Mouse (Mus musculus): ENCODE data around the gene A230050P20Rik. TPM values are rescaled to one million over a fixed set of nuclear protein-coding genes. Genes with fewer than 3 reads are reported as not detected.

The A230050P20Rik gene
- total RNA-seq, 2 experiments from 2014 or later: 84.3 to 88.2 TPM

DNA sequence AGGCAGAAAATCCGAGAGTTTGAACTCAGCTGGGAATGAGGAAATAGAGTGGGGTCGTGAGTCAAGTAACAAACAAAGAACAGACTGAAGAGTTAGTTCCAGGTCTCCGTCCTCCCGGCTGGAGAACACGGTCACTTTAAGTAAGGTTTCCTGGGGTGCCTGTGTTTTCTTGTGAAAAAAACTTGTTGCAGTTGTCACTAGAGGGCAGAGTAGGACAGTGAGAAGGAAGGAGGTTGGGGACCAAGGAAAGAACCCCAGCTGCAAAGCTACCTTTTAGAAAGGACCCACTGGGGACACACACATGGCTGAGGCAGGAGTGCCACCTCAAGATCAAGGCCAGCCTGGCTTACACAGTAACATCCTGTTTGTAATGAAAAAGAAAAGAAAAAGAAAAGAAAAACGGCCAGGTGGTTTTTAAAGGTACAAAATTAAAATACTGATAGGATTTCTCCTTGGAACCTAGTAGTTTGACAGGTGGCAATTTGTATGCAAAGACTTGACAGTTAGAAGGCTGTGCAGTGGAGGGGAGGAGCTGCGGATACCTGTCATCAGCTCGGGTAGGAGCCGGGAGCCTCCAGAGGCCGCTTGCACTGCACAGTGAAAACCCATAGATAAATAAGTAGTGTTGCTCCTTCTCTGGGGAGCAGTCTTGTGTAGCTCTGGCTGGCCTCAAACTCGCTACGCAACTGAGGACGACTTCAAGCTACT lies 33.2 kb downstream of the A230050P20Rik start:
- no peak overlapping the region for H3K27ac ChIP-seq
- H3K4me3 ChIP-seq: no peak overlapping the region
- TF ChIP-seq CTCF (IDR thresholded peaks at IDR 0.05): peak; percentile 74
- intact Hi-C loops (cut with DNase I): loop anchor here (2.0 kb wide), 2 partner anchors 101 to 235 kb away; partner anchors contain the start of gene Mrpl4
- no peak for DNase-seq (ENCODE audit: extremely low spot score in 1 of 2, low spot score in 2 of 2)

DNA sequence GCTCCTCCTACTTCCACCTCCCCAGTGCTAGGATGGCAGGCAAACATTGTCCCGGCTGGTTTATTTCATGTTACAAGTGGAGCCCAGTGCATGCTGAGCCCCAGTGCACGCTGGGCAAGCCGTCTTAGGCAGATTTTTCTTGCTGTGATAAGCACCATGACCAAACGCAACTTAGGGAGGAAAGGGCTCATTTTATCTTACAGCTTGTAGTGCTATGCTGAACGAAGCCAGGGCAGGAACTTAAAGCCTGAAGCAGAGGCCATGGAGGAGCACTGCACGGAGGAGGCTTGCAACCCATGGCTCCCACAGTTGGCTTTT lies 33.7 kb downstream of the A230050P20Rik start:
- Histone ChIP-seq H3K27ac (no peak overlapping the region), H3K4me3 (no peak overlapping the region)

DNA sequence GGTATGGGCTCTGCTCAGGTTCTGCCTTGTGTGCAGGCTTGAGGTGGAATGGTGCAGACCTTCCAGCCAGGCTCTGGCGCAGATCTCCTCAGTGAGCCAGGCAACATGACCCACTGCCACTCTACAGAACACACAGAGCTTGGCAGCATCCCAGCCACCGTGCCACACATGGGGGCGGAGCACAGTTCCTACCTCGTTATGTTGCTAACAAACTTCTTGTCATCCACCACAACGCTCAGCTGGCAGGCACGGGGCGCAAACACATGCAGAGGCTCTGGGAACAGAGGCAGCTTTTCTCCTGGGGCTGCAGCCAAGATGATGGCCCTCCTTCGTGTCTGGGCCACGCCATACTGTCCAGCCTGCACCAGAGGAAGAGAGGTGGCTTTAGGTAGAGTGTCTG lies 41.5 kb downstream of the A230050P20Rik start:
- DNase-seq (ENCODE audit: extremely low spot score in 1 of 2, low spot score in 2 of 2): no peak
- intact Hi-C loops (cut with DNase I): no loop called here

More for the DNA sequence above, 33.7 kb downstream of the A230050P20Rik start:
- intact Hi-C loops (cut with DNase I): no loop called here
- TF ChIP-seq CTCF (IDR thresholded peaks at IDR 0.05): no peak
- DNase-seq (ENCODE audit: extremely low spot score in 1 of 2, low spot score in 2 of 2): no peak

DNA sequence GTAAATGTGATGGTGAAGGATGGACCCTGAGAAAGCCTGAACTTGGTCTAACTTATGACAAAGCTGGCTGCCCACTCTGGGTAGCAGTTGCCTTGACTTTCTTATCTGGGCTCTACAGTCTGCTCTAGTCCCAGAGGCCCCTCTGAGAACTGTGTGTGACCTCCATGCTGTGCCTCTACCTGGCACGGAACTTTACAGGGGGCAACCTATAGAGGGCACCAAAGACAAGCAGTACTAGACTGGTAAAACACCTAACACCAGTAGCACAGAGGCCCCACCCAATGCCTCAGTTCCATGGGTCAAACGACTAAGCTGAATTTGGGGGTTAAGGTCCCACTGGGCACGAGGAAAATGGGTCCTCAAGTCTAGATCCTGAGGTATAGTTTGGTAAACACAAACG lies 47.7 kb downstream of the A230050P20Rik start:
- H3K4me3 ChIP-seq: no peak overlapping the region
- no peak for DNase-seq (ENCODE audit: extremely low spot score in 1 of 2, low spot score in 2 of 2)
- H3K27ac ChIP-seq: no peak overlapping the region
- intact Hi-C loops (cut with DNase I): no loop called here
- TF ChIP-seq CTCF (IDR thresholded peaks at IDR 0.05): peak; percentile 50

More for the DNA sequence above, 41.5 kb downstream of the A230050P20Rik start:
- no peak for TF ChIP-seq CTCF (IDR thresholded peaks at IDR 0.05)
- Histone ChIP-seq H3K27ac (no peak overlapping the region), H3K4me3 (no peak overlapping the region)

DNA sequence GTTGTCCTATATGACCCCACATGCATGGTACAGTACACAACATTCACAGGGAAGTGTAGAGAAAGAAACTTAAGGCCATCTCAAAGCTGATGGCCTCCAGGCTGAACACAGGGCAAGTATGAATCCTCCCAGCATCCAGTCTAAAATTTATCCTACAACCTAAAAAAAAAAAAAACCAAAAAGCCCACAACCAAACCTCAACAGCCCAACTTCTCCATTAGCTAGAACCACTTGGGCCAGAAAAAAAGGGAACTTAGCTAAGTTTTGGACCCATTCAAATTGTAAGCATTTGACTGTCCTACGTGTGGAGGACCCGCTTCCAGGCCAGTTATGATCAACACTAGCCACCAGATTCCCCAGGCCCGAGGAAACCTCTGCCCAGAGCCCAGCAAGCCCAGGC lies 54.8 kb downstream of the A230050P20Rik start:
- no peak overlapping the region for H3K4me3 ChIP-seq
- no peak for TF ChIP-seq CTCF (IDR thresholded peaks at IDR 0.05)
- DNase-seq (ENCODE audit: extremely low spot score in 1 of 2, low spot score in 2 of 2): no peak
- H3K27ac ChIP-seq: no peak overlapping the region
- intact Hi-C loops (cut with DNase I): no loop called here

Small RNAs within 50 kb of the gene (microRNA-seq; reads per million reads assigned to microRNA genes)
- gene Mir7081: 0.48 to 0.73 reads per million in 2 experiments

Other genes with a start within 250 kb of the A230050P20Rik start
- 100 to 1,000 TPM; 289 to 312 TPM for gene Ubl5, start 225.8 kb upstream of the A230050P20Rik start, total RNA-seq (2021)
- gene Fbxl12, start 223.9 kb upstream of the A230050P20Rik start, total RNA-seq (2021): 10 to 100 TPM; 26.4 to 28.6 TPM
- gene Pin1, start 216.5 kb upstream of the A230050P20Rik start, total RNA-seq (2021): 10 to 100 TPM; 40.0 to 41.5 TPM
- gene Olfm2, start 122.3 kb upstream of the A230050P20Rik start, total RNA-seq (2021): 100 to 1,000 TPM; 152 TPM
- 1 to 10 TPM; 1.4 to 1.7 TPM for gene Col5a3, start 53.6 kb upstream of the A230050P20Rik start, total RNA-seq (2021)
- not detected for gene Rdh8, start 50.1 kb upstream of the A230050P20Rik start, total RNA-seq (2021)
- 10 to 100 TPM in 1 of 2 experiments, 1 to 10 TPM in 1; 9.8 to 10.1 TPM for gene Angptl6, start 11.1 kb downstream of the A230050P20Rik start, total RNA-seq (2021)
- 10 to 100 TPM; 25.6 to 26.3 TPM for gene Ppan, start 19.5 kb downstream of the A230050P20Rik start, total RNA-seq (2021)
- gene Eif3g, start 30.0 kb downstream of the A230050P20Rik start, total RNA-seq (2021): 100 to 1,000 TPM; 118 to 122 TPM
- 10 to 100 TPM; 44.5 to 44.6 TPM for gene Dnmt1, start 91.2 kb downstream of the A230050P20Rik start, total RNA-seq (2021)
- 1 to 10 TPM; 3.2 to 4.4 TPM for gene S1pr2, start 108.1 kb downstream of the A230050P20Rik start, total RNA-seq (2021)
- 10 to 100 TPM; 59.2 to 64.2 TPM for gene Mrpl4, start 134.1 kb downstream of the A230050P20Rik start, total RNA-seq (2021)
- 1 to 10 TPM; 2.0 to 3.6 TPM for gene Icam1, start 147.3 kb downstream of the A230050P20Rik start, total RNA-seq (2021)
- 1 to 10 TPM; 1.5 to 1.6 TPM for gene Icam4, start 160.7 kb downstream of the A230050P20Rik start, total RNA-seq (2021)
- gene Icam5, start 163.4 kb downstream of the A230050P20Rik start, total RNA-seq (2021): 100 to 1,000 TPM; 230 to 248 TPM
- gene Zglp1, start 198.5 kb downstream of the A230050P20Rik start, total RNA-seq (2021): 1 to 10 TPM in 1 of 2 experiments, not detected in 1; 1.3 TPM
- 1 to 10 TPM; 1.7 to 3.2 TPM for gene Gm49373, start 204.5 kb downstream of the A230050P20Rik start, total RNA-seq (2021)
- gene Fdx1l, start 205.0 kb downstream of the A230050P20Rik start, total RNA-seq (2021): 10 to 100 TPM; 62.4 to 64.3 TPM
- 1 to 10 TPM; 2.2 to 4.2 TPM for gene Gm38431, start 223.4 kb downstream of the A230050P20Rik start, total RNA-seq (2021)
- 10 to 100 TPM; 28.0 to 29.0 TPM for gene Raver1, start 223.4 kb downstream of the A230050P20Rik start, total RNA-seq (2021)

All from left cerebral cortex, adult 2 months (tissue).